Mouse (Mus musculus): ENCODE results near the gene Gm20830. TPM values are rescaled to one million over a fixed set of nuclear protein-coding genes. Genes with fewer than 3 reads are reported as not detected.
"Not testable (repeated sequence)": the region's sequence is repeated elsewhere in the genome, so short reads cannot be mapped to it uniquely, and the experiment has no call there.

The Gm20830 gene
- not detected in 2 replicates for polyA plus RNA-seq (2015; fragmentation: Nextera tagmentation; extraction: Ambion mirVana)

GRCm38 (mm10) chrY:6918182-6918581 lies at the start of gene Gm20830:
Gene Gm20830, minus strand, starts transcription at chrY:6918282.
- ATAC-seq: not testable (repeated sequence)

More at GRCm38 (mm10) chrY:6918182-6918581, at the start of gene Gm20830:
- H3K4me3 ChIP-seq (ENCODE audit: low read depth, low read length); H3K9ac ChIP-seq (replicated peaks; ENCODE audit: low read depth); H3K36me3 ChIP-seq (ENCODE audit: insufficient read depth, low read length); H3K27me3 ChIP-seq (replicated peaks; ENCODE audit: insufficient read depth, low read length); H3K4me2 ChIP-seq (replicated peaks; ENCODE audit: low read depth, low read length); H3K4me1 ChIP-seq (ENCODE audit: insufficient read depth, low read depth, low read length); DNase-seq (ENCODE audit: low spot score); H3K9me3 ChIP-seq (ENCODE audit: low read length); H3K27ac ChIP-seq (ENCODE audit: low read length): not testable (repeated sequence)
- 24% methylated on average over 3 of the region's 3 CpGs for WGBS

Other genes starting within 250 kb of the Gm20830 start
- not detected in 2 replicates for gene Gm21719, start 235.4 kb downstream of the Gm20830 start, polyA plus RNA-seq (2015; fragmentation: Nextera tagmentation; extraction: Ambion mirVana)

All from lung, postnatal 0 days (tissue).